Mouse (Mus musculus): ENCODE results near the gene Tns1. TPM values are rescaled to one million over a fixed set of nuclear protein-coding genes. Genes with fewer than 3 reads are reported as not detected.

Gene Tns1
- polyA plus RNA-seq, 1 experiment from 2014 or later, result 15.6 TPM

DNA sequence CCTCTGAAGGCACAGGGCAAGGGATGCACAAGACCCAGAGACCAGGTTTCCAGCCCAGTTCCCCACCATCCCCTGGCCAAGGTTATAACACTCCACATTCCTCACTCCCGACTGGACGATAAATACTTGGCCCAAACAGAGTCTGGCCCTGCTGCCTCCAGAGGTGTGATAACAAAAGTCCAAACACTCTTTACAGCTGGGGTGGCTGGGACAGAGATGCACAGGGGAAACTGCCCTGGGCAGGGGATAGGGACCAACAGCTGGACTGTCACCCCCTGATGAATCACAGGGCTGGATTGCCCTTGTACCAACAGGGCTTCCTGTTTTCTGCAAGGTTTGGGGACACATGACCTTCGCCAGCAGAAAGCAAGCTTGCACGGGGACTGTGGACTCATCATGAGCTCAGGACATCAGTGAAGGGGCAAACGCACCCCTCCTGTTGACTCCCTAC, 125.3 kb downstream of the Tns1 start:
- peaks cover 7% of the 10 kb centered on the region for H3K4me1 ChIP-seq (replicated peaks; ENCODE audit: control insufficient read depth, insufficient read depth, low read length)
- WGBS, result 71% methylated on average over 5 of the region's 5 CpGs
- no peak overlapping the region for H3K4me3 ChIP-seq (ENCODE audit: low read depth, low read length)
- no peak for DNase-seq (ENCODE audit: low spot score)
- no peak for ATAC-seq (replicated peaks; ENCODE audit: low FRiP score)
- H3K36me3 ChIP-seq (ENCODE audit: control insufficient read depth, insufficient read depth, low read length), result no peaks in the 10 kb centered on the region
- H3K27ac ChIP-seq (ENCODE audit: low read depth, low read length), result no peak overlapping the region
- no peaks in the 10 kb centered on the region for H3K9me3 ChIP-seq (ENCODE audit: control insufficient read depth, low read length)
- H3K4me2 ChIP-seq (ENCODE audit: low read depth, low read length, severe bottlenecking), result no peak overlapping the region
- H3K9ac ChIP-seq (ENCODE audit: low read length), result no peak overlapping the region
- H3K27me3 ChIP-seq (ENCODE audit: control insufficient read depth, insufficient read depth, low read length), result no peaks in the 10 kb centered on the region

DNA sequence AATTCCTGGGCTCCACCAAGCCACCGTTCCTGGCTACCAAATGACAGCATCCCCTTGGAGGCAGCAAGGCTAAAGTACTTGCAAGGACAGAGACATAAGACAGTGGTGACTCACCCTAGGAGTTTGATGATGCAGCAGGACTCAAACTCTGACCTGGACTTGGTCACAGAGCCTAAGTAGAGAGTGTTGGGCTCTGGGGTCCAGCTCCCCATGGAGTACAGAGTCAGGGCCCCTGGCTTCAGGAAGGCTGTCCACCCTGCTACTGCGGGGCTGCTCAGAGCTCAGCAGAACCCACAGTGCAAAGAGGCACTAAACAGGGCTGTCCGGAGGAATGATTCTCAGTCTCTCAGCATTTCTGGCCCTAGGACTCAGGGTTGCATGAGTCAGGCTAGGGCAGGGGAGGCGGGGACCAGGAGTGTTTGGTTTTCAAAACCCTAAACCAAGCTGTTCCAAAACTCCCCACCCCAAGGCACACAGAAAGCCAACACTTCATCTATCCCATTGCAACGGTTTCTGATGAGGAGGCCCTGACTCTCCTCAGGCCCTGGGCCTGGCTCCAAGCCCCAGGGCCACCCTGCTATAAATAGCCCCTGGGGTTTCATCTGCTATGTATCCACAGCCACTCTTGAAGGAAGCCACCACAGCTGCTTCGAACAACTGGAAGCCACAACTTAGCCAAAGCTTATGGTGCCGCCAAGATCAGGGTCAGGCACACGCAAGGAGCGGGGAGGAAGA, 126.0 kb downstream of the Tns1 start:
- Histone ChIP-seq H3K27me3 (ENCODE audit: control insufficient read depth, insufficient read depth, low read length) (no peaks in the 10 kb centered on the region), H3K4me2 (ENCODE audit: low read depth, low read length, severe bottlenecking) (no peak overlapping the region), H3K9ac (ENCODE audit: low read length) (no peak overlapping the region), H3K4me3 (ENCODE audit: low read depth, low read length) (no peak overlapping the region), H3K27ac (ENCODE audit: low read depth, low read length) (no peak overlapping the region), H3K9me3 (ENCODE audit: control insufficient read depth, low read length) (no peaks in the 10 kb centered on the region), H3K36me3 (ENCODE audit: control insufficient read depth, insufficient read depth, low read length) (no peaks in the 10 kb centered on the region), H3K4me1 (replicated peaks; ENCODE audit: control insufficient read depth, insufficient read depth, low read length) (peaks cover 7% of the 10 kb centered on the region)
- 72% methylated on average over 9 of the region's 9 CpGs for WGBS
- DNase-seq (ENCODE audit: low spot score) (no peak), ATAC-seq (replicated peaks; ENCODE audit: low FRiP score) (no peak)

DNA sequence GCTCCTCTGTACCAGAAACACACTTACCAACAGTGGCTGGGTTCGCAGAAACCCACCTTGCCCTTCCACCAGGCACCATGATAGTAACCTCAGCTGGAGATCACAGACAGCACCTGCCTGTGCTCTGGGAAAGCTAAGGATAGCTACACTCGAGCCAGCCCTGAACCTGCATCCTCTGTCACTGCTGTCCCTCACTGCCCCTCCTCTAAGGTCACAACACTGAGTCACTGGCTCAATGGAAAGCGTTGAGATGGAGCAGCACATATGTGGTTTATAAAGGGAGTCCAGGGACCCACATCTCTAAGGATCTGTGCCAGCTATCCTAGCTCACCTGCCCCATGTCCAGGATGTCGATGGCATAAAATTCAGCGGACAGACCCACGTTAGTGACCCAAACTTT, 126.9 kb downstream of the Tns1 start:
- no peaks in the 10 kb centered on the region for H3K9me3 ChIP-seq (ENCODE audit: control insufficient read depth, low read length)
- H3K27me3 ChIP-seq (ENCODE audit: control insufficient read depth, insufficient read depth, low read length), result no peaks in the 10 kb centered on the region
- H3K9ac ChIP-seq (ENCODE audit: low read length), result no peak overlapping the region
- H3K36me3 ChIP-seq (ENCODE audit: control insufficient read depth, insufficient read depth, low read length), result no peaks in the 10 kb centered on the region
- H3K4me3 ChIP-seq (ENCODE audit: low read depth, low read length), result no peak overlapping the region
- ATAC-seq (replicated peaks; ENCODE audit: low FRiP score), result no peak
- no peak overlapping the region for H3K4me2 ChIP-seq (ENCODE audit: low read depth, low read length, severe bottlenecking)
- 89% methylated on average over 6 of the region's 6 CpGs for WGBS
- H3K4me1 ChIP-seq (replicated peaks; ENCODE audit: control insufficient read depth, insufficient read depth, low read length), result peaks cover 7% of the 10 kb centered on the region
- no peak for DNase-seq (ENCODE audit: low spot score)
- no peak overlapping the region for H3K27ac ChIP-seq (ENCODE audit: low read depth, low read length)

DNA sequence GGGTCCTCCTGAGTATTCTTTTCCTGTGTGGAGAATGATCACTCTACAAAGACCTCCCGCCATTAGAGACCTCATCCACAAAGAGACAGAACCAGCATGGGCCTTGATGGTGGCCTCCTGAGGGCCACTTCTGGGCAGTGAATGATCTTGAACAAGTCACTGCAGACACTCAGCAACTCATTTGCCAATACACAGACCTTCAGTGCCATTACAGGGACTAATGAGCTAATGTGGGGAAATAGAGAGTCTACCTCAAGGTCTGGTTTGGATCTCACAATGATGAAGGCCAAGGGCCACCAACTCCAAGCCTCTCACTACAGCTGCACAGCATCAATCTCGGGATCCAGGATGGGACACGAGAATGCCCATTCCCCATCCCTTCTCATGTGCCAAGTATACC, 127.6 kb downstream of the Tns1 start:
- Histone ChIP-seq H3K4me3 (ENCODE audit: low read depth, low read length) (no peak overlapping the region), H3K27me3 (ENCODE audit: control insufficient read depth, insufficient read depth, low read length) (no peaks in the 10 kb centered on the region), H3K9me3 (ENCODE audit: control insufficient read depth, low read length) (no peaks in the 10 kb centered on the region), H3K4me1 (replicated peaks; ENCODE audit: control insufficient read depth, insufficient read depth, low read length) (peaks cover 7% of the 10 kb centered on the region), H3K4me2 (ENCODE audit: low read depth, low read length, severe bottlenecking) (no peak overlapping the region), H3K27ac (ENCODE audit: low read depth, low read length) (no peak overlapping the region), H3K36me3 (ENCODE audit: control insufficient read depth, insufficient read depth, low read length) (no peaks in the 10 kb centered on the region), H3K9ac (ENCODE audit: low read length) (no peak overlapping the region)
- WGBS, result 83% methylated on average over 3 of the region's 3 CpGs
- ATAC-seq (replicated peaks; ENCODE audit: low FRiP score), result no peak
- no peak for DNase-seq (ENCODE audit: low spot score)

DNA sequence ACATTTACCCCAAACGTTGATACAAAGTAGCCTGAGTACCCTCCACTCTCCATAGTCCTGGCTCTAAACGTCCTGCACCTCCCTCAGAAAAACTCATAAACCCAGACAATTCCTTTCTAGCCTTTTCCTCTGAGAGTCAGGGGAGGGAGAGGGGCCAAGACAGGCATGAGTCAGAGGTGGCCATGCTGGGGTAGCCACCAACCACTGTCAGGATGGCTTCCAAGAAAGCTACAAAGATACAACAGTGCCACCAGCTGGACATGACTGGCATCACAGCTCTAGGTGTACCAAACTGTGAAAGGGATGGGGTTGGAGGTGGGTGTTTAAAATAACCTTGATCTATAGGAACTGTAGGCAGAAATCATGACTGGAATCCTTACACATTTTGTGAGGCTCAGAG, 128.0 kb downstream of the Tns1 start:
- ATAC-seq (replicated peaks; ENCODE audit: low FRiP score) (no peak), DNase-seq (ENCODE audit: low spot score) (peak; percentile 73)
- Histone ChIP-seq H3K27me3 (ENCODE audit: control insufficient read depth, insufficient read depth, low read length) (no peaks in the 10 kb centered on the region), H3K9me3 (ENCODE audit: control insufficient read depth, low read length) (no peaks in the 10 kb centered on the region), H3K9ac (ENCODE audit: low read length) (no peak overlapping the region), H3K4me3 (ENCODE audit: low read depth, low read length) (no peak overlapping the region), H3K4me2 (ENCODE audit: low read depth, low read length, severe bottlenecking) (no peak overlapping the region), H3K4me1 (replicated peaks; ENCODE audit: control insufficient read depth, insufficient read depth, low read length) (peaks cover 7% of the 10 kb centered on the region), H3K27ac (ENCODE audit: low read depth, low read length) (no peak overlapping the region), H3K36me3 (ENCODE audit: control insufficient read depth, insufficient read depth, low read length) (no peaks in the 10 kb centered on the region)
- 59% methylated on average over 2 of the region's 2 CpGs for WGBS

DNA sequence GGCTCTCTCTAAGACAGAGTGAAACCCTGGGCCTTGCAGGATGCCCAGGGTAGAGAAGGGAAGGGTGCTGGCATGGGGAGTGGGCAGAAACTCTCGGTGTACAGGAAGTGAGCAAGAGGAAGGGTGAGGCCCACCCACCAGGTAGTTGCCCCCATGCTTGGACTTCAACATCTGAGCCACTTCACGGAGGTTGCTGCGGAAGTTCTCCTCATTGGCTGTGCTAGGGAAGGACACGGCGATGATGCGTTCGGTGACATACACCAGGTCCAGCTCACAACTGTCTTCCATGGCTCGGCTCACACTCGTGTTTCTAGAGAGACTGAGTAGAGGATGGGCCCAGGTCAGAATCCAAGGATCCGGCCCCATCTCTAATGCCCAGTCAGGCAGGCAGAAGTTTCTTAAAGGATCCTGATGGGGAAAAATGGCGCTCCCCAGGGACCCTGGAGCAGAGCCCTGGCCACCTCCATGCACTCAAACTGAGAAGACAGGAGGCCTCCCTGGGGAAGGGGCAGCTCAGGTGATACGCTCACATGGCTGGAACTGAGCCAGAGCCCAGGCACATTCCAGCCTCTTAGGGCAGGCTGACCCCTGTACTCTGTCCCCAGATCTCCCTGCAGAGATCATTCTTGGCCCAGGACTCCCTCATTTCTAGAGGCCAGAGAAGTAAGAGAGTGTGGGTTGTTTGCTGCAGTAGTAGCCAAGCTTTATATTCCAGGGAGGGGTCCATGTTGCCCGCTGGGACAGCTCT, 129.0 kb downstream of the Tns1 start:
- no peaks in the 10 kb centered on the region for H3K36me3 ChIP-seq (ENCODE audit: control insufficient read depth, insufficient read depth, low read length)
- WGBS, result 88% methylated on average over 13 of the region's 13 CpGs
- DNase-seq (ENCODE audit: low spot score), result no peak
- H3K9ac ChIP-seq (ENCODE audit: low read length), result no peak overlapping the region
- no peaks in the 10 kb centered on the region for H3K9me3 ChIP-seq (ENCODE audit: control insufficient read depth, low read length)
- no peak overlapping the region for H3K4me2 ChIP-seq (ENCODE audit: low read depth, low read length, severe bottlenecking)
- peaks cover 5% of the 10 kb centered on the region for H3K4me1 ChIP-seq (replicated peaks; ENCODE audit: control insufficient read depth, insufficient read depth, low read length)
- ATAC-seq (replicated peaks; ENCODE audit: low FRiP score), result no peak
- no peak overlapping the region for H3K4me3 ChIP-seq (ENCODE audit: low read depth, low read length)
- no peaks in the 10 kb centered on the region for H3K27me3 ChIP-seq (ENCODE audit: control insufficient read depth, insufficient read depth, low read length)
- no peak overlapping the region for H3K27ac ChIP-seq (ENCODE audit: low read depth, low read length)

DNA sequence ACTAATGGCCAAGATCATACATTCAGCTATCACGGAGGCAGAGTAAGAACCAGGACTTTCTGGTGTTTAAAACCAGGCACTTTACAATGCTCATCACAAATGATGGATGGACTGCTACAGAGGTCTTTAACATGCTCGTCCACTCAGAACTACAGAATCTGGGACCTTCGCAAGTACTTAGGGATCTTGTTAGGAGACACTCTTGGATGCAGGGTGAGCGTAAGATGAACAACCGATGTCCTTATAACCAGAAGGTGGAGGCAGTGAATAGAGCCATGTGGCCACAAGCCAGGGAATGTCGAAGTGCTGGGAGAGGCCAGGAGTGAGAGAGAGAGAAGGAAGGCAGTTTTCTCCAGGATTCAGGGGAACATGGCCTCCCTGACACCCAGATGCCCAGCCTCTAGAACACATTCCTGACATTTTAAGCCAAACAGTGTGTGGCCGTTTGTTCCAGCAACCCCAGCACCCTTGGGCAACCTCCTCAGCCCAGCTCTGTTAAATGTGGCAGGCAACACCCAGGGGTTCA, 130.3 kb downstream of the Tns1 start:
- 86% methylated on average over 7 of the region's 7 CpGs for WGBS
- Histone ChIP-seq H3K4me1 (replicated peaks; ENCODE audit: control insufficient read depth, insufficient read depth, low read length) (no peaks in the 10 kb centered on the region), H3K4me2 (ENCODE audit: low read depth, low read length, severe bottlenecking) (no peak overlapping the region), H3K27ac (ENCODE audit: low read depth, low read length) (no peak overlapping the region), H3K27me3 (ENCODE audit: control insufficient read depth, insufficient read depth, low read length) (no peaks in the 10 kb centered on the region), H3K36me3 (ENCODE audit: control insufficient read depth, insufficient read depth, low read length) (no peaks in the 10 kb centered on the region), H3K9ac (ENCODE audit: low read length) (no peak overlapping the region), H3K4me3 (ENCODE audit: low read depth, low read length) (no peak overlapping the region), H3K9me3 (ENCODE audit: control insufficient read depth, low read length) (no peaks in the 10 kb centered on the region)
- ATAC-seq (replicated peaks; ENCODE audit: low FRiP score) (no peak), DNase-seq (ENCODE audit: low spot score) (no peak)

DNA sequence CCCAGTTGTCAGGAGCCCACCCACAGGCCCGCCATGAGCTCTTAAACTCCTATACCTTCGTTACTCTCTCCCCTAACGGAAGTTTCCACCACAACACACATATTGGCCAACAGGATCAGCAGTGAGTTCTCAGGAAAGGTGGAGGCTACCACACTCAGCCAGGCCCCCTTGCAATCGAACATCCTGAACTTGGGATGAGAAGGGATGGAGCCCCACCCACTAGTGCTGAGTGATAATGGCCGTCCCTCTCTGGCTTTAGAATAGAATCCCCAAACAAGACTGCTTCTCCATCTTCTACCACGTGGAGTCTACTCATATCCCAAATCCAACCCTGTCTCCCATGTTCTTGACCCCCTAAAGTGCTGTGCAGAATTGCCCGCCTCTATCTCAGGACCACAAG, 131.0 kb downstream of the Tns1 start:
- H3K4me3 ChIP-seq (ENCODE audit: low read depth, low read length), result no peak overlapping the region
- no peaks in the 10 kb centered on the region for H3K36me3 ChIP-seq (ENCODE audit: control insufficient read depth, insufficient read depth, low read length)
- no peak overlapping the region for H3K27ac ChIP-seq (ENCODE audit: low read depth, low read length)
- ATAC-seq (replicated peaks; ENCODE audit: low FRiP score) (no peak), DNase-seq (ENCODE audit: low spot score) (no peak)
- no peak overlapping the region for H3K9ac ChIP-seq (ENCODE audit: low read length)
- WGBS, result 80% methylated on average over 7 of the region's 7 CpGs
- no peaks in the 10 kb centered on the region for H3K9me3 ChIP-seq (ENCODE audit: control insufficient read depth, low read length)
- no peak overlapping the region for H3K4me2 ChIP-seq (ENCODE audit: low read depth, low read length, severe bottlenecking)
- H3K27me3 ChIP-seq (ENCODE audit: control insufficient read depth, insufficient read depth, low read length), result no peaks in the 10 kb centered on the region
- no peaks in the 10 kb centered on the region for H3K4me1 ChIP-seq (replicated peaks; ENCODE audit: control insufficient read depth, insufficient read depth, low read length)
